Mouse (Mus musculus): Measurements from ENCODE around the gene Nfatc2. TPM values are rescaled to one million over a fixed set of nuclear protein-coding genes. Genes with fewer than 3 reads are reported as not detected.

The Nfatc2 gene
- polyA plus RNA-seq, 1 experiment from 2014 or later: 4.0 TPM

GRCm38 (mm10) chr2:168539026-168539425 is 62.4 kb downstream of the Nfatc2 start:
- DNase-seq (ENCODE audit: low spot score): no peak

GRCm38 (mm10) chr2:168532061-168532833 is 69.2 kb downstream of the Nfatc2 start:
- DNase-seq (ENCODE audit: low spot score): no peak

- DNase-seq (ENCODE audit: low spot score): no peak
Measured at GRCm38 (mm10) chr2:168528551-168528950, 72.9 kb downstream of the Nfatc2 start.

- DNase-seq (ENCODE audit: low spot score): no peak
Measured at GRCm38 (mm10) chr2:168527430-168527792, 74.0 kb downstream of the Nfatc2 start.

- DNase-seq (ENCODE audit: low spot score): no peak
Measured at GRCm38 (mm10) chr2:168526547-168527429, 74.7 kb downstream of the Nfatc2 start.

- no peak for DNase-seq (ENCODE audit: low spot score)
Measured at GRCm38 (mm10) chr2:168525391-168526154, 75.9 kb downstream of the Nfatc2 start.

- peak; percentile 68 for DNase-seq (ENCODE audit: low spot score)
Measured at GRCm38 (mm10) chr2:168524905-168525381, 76.5 kb downstream of the Nfatc2 start.

GRCm38 (mm10) chr2:168522247-168522646 is 79.2 kb downstream of the Nfatc2 start:
- no peak for DNase-seq (ENCODE audit: low spot score)

- DNase-seq (ENCODE audit: low spot score): no peak
Measured at GRCm38 (mm10) chr2:168520771-168521170, 80.7 kb downstream of the Nfatc2 start.

- no peak for DNase-seq (ENCODE audit: low spot score)
Measured at GRCm38 (mm10) chr2:168519589-168519988, 81.9 kb downstream of the Nfatc2 start.

- no peak for DNase-seq (ENCODE audit: low spot score)
Measured at GRCm38 (mm10) chr2:168518256-168518659, 83.2 kb downstream of the Nfatc2 start.

GRCm38 (mm10) chr2:168517774-168518173 is 83.7 kb downstream of the Nfatc2 start:
- no peak for DNase-seq (ENCODE audit: low spot score)

GRCm38 (mm10) chr2:168516717-168517116 is 84.7 kb downstream of the Nfatc2 start:
- peak; percentile 35 for DNase-seq (ENCODE audit: low spot score)

GRCm38 (mm10) chr2:168515466-168515865 is 86.0 kb downstream of the Nfatc2 start:
- no peak for DNase-seq (ENCODE audit: low spot score)

GRCm38 (mm10) chr2:168514131-168514530 is 87.3 kb downstream of the Nfatc2 start:
- no peak for DNase-seq (ENCODE audit: low spot score)

- no peak for DNase-seq (ENCODE audit: low spot score)
Measured at GRCm38 (mm10) chr2:168511529-168511928, 89.9 kb downstream of the Nfatc2 start.

- no peak for DNase-seq (ENCODE audit: low spot score)
Measured at GRCm38 (mm10) chr2:168508469-168509198, 92.8 kb downstream of the Nfatc2 start.

- no peak for DNase-seq (ENCODE audit: low spot score)
Measured at GRCm38 (mm10) chr2:168504431-168505182, 96.8 kb downstream of the Nfatc2 start.

- DNase-seq (ENCODE audit: low spot score): no peak
Measured at GRCm38 (mm10) chr2:168503735-168504134, 97.7 kb downstream of the Nfatc2 start.

GRCm38 (mm10) chr2:168500750-168501149 is 100.7 kb downstream of the Nfatc2 start:
- peak; percentile 16 for DNase-seq (ENCODE audit: low spot score)
